Mouse (Mus musculus): Measurements from ENCODE around the gene Vps37c. TPM values are rescaled to one million over a fixed set of nuclear protein-coding genes. Genes with fewer than 3 reads are reported as not detected.

The Vps37c gene
- polyA plus RNA-seq, 1 experiment from 2014 or later, result 23.1 TPM

GRCm38 (mm10) chr19:10729889-10730288 is 41.4 kb downstream of the Vps37c start:
- WGBS, result 92% methylated on average over 10 of the region's 10 CpGs
- Histone ChIP-seq H3K36me3 (ENCODE audit: control insufficient read depth, insufficient read depth, low read length) (no peaks in the 10 kb centered on the region), H3K4me3 (ENCODE audit: low read depth, low read length) (no peak overlapping the region), H3K4me2 (ENCODE audit: low read depth, low read length) (no peak overlapping the region), H3K27me3 (ENCODE audit: control insufficient read depth, insufficient read depth, low read length) (no peaks in the 10 kb centered on the region), H3K9ac (replicated peaks; ENCODE audit: low read depth, low read length) (no peak overlapping the region), H3K27ac (ENCODE audit: low read depth, low read length) (no peak overlapping the region), H3K4me1 (ENCODE audit: control insufficient read depth, insufficient read depth, low read length) (no peaks in the 10 kb centered on the region), H3K9me3 (ENCODE audit: control insufficient read depth, low read length) (no peaks in the 10 kb centered on the region)
- ATAC-seq (ENCODE audit: low read depth), result no peak

GRCm38 (mm10) chr19:10730469-10730868 is 41.9 kb downstream of the Vps37c start:
- no peak for ATAC-seq (ENCODE audit: low read depth)
- no peak overlapping the region for H3K4me2 ChIP-seq (ENCODE audit: low read depth, low read length)
- no peak overlapping the region for H3K9ac ChIP-seq (replicated peaks; ENCODE audit: low read depth, low read length)
- 64% methylated on average over 5 of the region's 5 CpGs for WGBS
- H3K27me3 ChIP-seq (ENCODE audit: control insufficient read depth, insufficient read depth, low read length), result no peaks in the 10 kb centered on the region
- H3K27ac ChIP-seq (ENCODE audit: low read depth, low read length), result no peak overlapping the region
- H3K4me1 ChIP-seq (ENCODE audit: control insufficient read depth, insufficient read depth, low read length), result no peaks in the 10 kb centered on the region
- H3K9me3 ChIP-seq (ENCODE audit: control insufficient read depth, low read length), result no peaks in the 10 kb centered on the region
- no peak overlapping the region for H3K4me3 ChIP-seq (ENCODE audit: low read depth, low read length)
- H3K36me3 ChIP-seq (ENCODE audit: control insufficient read depth, insufficient read depth, low read length), result no peaks in the 10 kb centered on the region

GRCm38 (mm10) chr19:10731975-10732374 is 43.4 kb downstream of the Vps37c start:
- Histone ChIP-seq H3K36me3 (ENCODE audit: control insufficient read depth, insufficient read depth, low read length) (no peaks in the 10 kb centered on the region), H3K9ac (replicated peaks; ENCODE audit: low read depth, low read length) (no peak overlapping the region), H3K4me2 (ENCODE audit: low read depth, low read length) (no peak overlapping the region), H3K9me3 (ENCODE audit: control insufficient read depth, low read length) (no peaks in the 10 kb centered on the region), H3K4me3 (ENCODE audit: low read depth, low read length) (no peak overlapping the region), H3K4me1 (ENCODE audit: control insufficient read depth, insufficient read depth, low read length) (no peaks in the 10 kb centered on the region), H3K27ac (ENCODE audit: low read depth, low read length) (no peak overlapping the region), H3K27me3 (ENCODE audit: control insufficient read depth, insufficient read depth, low read length) (no peaks in the 10 kb centered on the region)
- no peak for ATAC-seq (ENCODE audit: low read depth)
- 95% methylated on average over 7 of the region's 7 CpGs for WGBS

GRCm38 (mm10) chr19:10732741-10733140 is 44.2 kb downstream of the Vps37c start:
- ATAC-seq (ENCODE audit: low read depth), result no peak
- WGBS, result 97% methylated on average over 7 of the region's 7 CpGs
- no peaks in the 10 kb centered on the region for H3K4me1 ChIP-seq (ENCODE audit: control insufficient read depth, insufficient read depth, low read length)

GRCm38 (mm10) chr19:10733501-10734127 is 45.1 kb downstream of the Vps37c start:
- H3K9ac ChIP-seq (replicated peaks; ENCODE audit: low read depth, low read length), result no peak overlapping the region
- H3K27me3 ChIP-seq (ENCODE audit: control insufficient read depth, insufficient read depth, low read length), result no peaks in the 10 kb centered on the region
- no peak overlapping the region for H3K4me3 ChIP-seq (ENCODE audit: low read depth, low read length)
- 87% methylated on average over 10 of the region's 10 CpGs for WGBS
- no peaks in the 10 kb centered on the region for H3K36me3 ChIP-seq (ENCODE audit: control insufficient read depth, insufficient read depth, low read length)
- no peaks in the 10 kb centered on the region for H3K9me3 ChIP-seq (ENCODE audit: control insufficient read depth, low read length)
- no peaks in the 10 kb centered on the region for H3K4me1 ChIP-seq (ENCODE audit: control insufficient read depth, insufficient read depth, low read length)
- no peak for ATAC-seq (ENCODE audit: low read depth)
- no peak overlapping the region for H3K27ac ChIP-seq (ENCODE audit: low read depth, low read length)
- H3K4me2 ChIP-seq (ENCODE audit: low read depth, low read length), result no peak overlapping the region

More at GRCm38 (mm10) chr19:10732741-10733140, 44.2 kb downstream of the Vps37c start:
- Histone ChIP-seq H3K9ac (replicated peaks; ENCODE audit: low read depth, low read length) (no peak overlapping the region), H3K4me2 (ENCODE audit: low read depth, low read length) (no peak overlapping the region), H3K36me3 (ENCODE audit: control insufficient read depth, insufficient read depth, low read length) (no peaks in the 10 kb centered on the region), H3K27ac (ENCODE audit: low read depth, low read length) (no peak overlapping the region), H3K4me3 (ENCODE audit: low read depth, low read length) (no peak overlapping the region), H3K9me3 (ENCODE audit: control insufficient read depth, low read length) (no peaks in the 10 kb centered on the region), H3K27me3 (ENCODE audit: control insufficient read depth, insufficient read depth, low read length) (no peaks in the 10 kb centered on the region)

GRCm38 (mm10) chr19:10734554-10734953 is 46.0 kb downstream of the Vps37c start:
- Histone ChIP-seq H3K4me3 (ENCODE audit: low read depth, low read length) (no peak overlapping the region), H3K9ac (replicated peaks; ENCODE audit: low read depth, low read length) (no peak overlapping the region), H3K27ac (ENCODE audit: low read depth, low read length) (no peak overlapping the region), H3K4me2 (ENCODE audit: low read depth, low read length) (no peak overlapping the region), H3K4me1 (ENCODE audit: control insufficient read depth, insufficient read depth, low read length) (no peaks in the 10 kb centered on the region), H3K36me3 (ENCODE audit: control insufficient read depth, insufficient read depth, low read length) (no peaks in the 10 kb centered on the region), H3K27me3 (ENCODE audit: control insufficient read depth, insufficient read depth, low read length) (no peaks in the 10 kb centered on the region), H3K9me3 (ENCODE audit: control insufficient read depth, low read length) (no peaks in the 10 kb centered on the region)
- no peak for ATAC-seq (ENCODE audit: low read depth)
- WGBS, result 83% methylated on average over 7 of the region's 7 CpGs

GRCm38 (mm10) chr19:10735061-10735460 is 46.5 kb downstream of the Vps37c start:
- Histone ChIP-seq H3K27ac (ENCODE audit: low read depth, low read length) (no peak overlapping the region), H3K36me3 (ENCODE audit: control insufficient read depth, insufficient read depth, low read length) (no peaks in the 10 kb centered on the region), H3K4me3 (ENCODE audit: low read depth, low read length) (no peak overlapping the region), H3K4me2 (ENCODE audit: low read depth, low read length) (no peak overlapping the region), H3K9ac (replicated peaks; ENCODE audit: low read depth, low read length) (no peak overlapping the region), H3K9me3 (ENCODE audit: control insufficient read depth, low read length) (no peaks in the 10 kb centered on the region), H3K27me3 (ENCODE audit: control insufficient read depth, insufficient read depth, low read length) (no peaks in the 10 kb centered on the region), H3K4me1 (ENCODE audit: control insufficient read depth, insufficient read depth, low read length) (no peaks in the 10 kb centered on the region)
- whole genome bisulfite sequencing, result 92% methylated on average over 3 of the region's 3 CpGs
- no peak for ATAC-seq (ENCODE audit: low read depth)

- ATAC-seq (ENCODE audit: low read depth), result no peak
- Histone ChIP-seq H3K9me3 (ENCODE audit: control insufficient read depth, low read length) (no peaks in the 10 kb centered on the region), H3K4me3 (ENCODE audit: low read depth, low read length) (no peak overlapping the region), H3K4me2 (ENCODE audit: low read depth, low read length) (no peak overlapping the region), H3K9ac (replicated peaks; ENCODE audit: low read depth, low read length) (no peak overlapping the region), H3K4me1 (ENCODE audit: control insufficient read depth, insufficient read depth, low read length) (no peaks in the 10 kb centered on the region), H3K27me3 (ENCODE audit: control insufficient read depth, insufficient read depth, low read length) (no peaks in the 10 kb centered on the region), H3K36me3 (ENCODE audit: control insufficient read depth, insufficient read depth, low read length) (no peaks in the 10 kb centered on the region), H3K27ac (ENCODE audit: low read depth, low read length) (no peak overlapping the region)
- 96% methylated on average over 7 of the region's 7 CpGs for WGBS
These were observed 47.3 kb downstream of the Vps37c start for GRCm38 (mm10) chr19:10735861-10736260.

GRCm38 (mm10) chr19:10738038-10738437 is 49.5 kb downstream of the Vps37c start:
- no peak overlapping the region for H3K9ac ChIP-seq (replicated peaks; ENCODE audit: low read depth, low read length)

More at GRCm38 (mm10) chr19:10738038-10738437, 49.5 kb downstream of the Vps37c start:
- H3K4me1 ChIP-seq (ENCODE audit: control insufficient read depth, insufficient read depth, low read length), result no peaks in the 10 kb centered on the region
- 91% methylated on average over 6 of the region's 6 CpGs for WGBS
- H3K4me3 ChIP-seq (ENCODE audit: low read depth, low read length), result no peak overlapping the region
- no peaks in the 10 kb centered on the region for H3K9me3 ChIP-seq (ENCODE audit: control insufficient read depth, low read length)
- no peak overlapping the region for H3K4me2 ChIP-seq (ENCODE audit: low read depth, low read length)
- no peaks in the 10 kb centered on the region for H3K36me3 ChIP-seq (ENCODE audit: control insufficient read depth, insufficient read depth, low read length)
- ATAC-seq (ENCODE audit: low read depth), result no peak
- no peaks in the 10 kb centered on the region for H3K27me3 ChIP-seq (ENCODE audit: control insufficient read depth, insufficient read depth, low read length)
- H3K27ac ChIP-seq (ENCODE audit: low read depth, low read length), result no peak overlapping the region

All from neural tube, embryonic 14.5 days (tissue).